Mouse (Mus musculus) urinary bladder, postnatal 36 days (tissue): ENCODE results near the gene Fxr2.
"Not testable (repeated sequence)": the region's sequence is repeated elsewhere in the genome, so short reads cannot be mapped to it uniquely, and the experiment has no call there.

ENCODE experiments used
- DNase-seq, 2 experiments: peaks; one replicate each; pipeline ENCODE4 v3.0.0; 2022; ENCODE audit warnings: low spot score in 2 of 2, mixed read lengths in 1 of 2

Fxr2 gene

DNA sequence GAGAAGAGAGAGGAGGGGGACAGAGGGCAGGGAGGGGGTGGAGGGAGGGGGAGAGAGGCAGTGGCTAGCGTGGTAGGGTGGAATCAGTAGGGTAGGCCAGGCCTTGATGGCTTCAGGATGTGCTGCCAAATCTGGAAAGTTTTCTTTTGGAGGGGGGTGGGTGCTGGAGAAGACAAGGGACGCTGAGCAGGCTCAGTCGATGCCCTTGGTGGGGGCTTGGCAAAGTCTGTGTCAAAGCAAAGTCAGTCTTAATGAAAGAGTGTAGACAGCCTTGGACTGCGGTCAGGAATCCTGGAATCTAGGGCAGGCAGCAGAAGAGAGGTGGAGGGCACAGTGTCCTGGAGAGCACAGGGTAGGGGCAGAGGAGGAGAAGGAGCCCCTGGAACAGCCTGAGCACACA, 21.9 kb upstream of the Fxr2 start:
- DNase-seq: no peak

DNA sequence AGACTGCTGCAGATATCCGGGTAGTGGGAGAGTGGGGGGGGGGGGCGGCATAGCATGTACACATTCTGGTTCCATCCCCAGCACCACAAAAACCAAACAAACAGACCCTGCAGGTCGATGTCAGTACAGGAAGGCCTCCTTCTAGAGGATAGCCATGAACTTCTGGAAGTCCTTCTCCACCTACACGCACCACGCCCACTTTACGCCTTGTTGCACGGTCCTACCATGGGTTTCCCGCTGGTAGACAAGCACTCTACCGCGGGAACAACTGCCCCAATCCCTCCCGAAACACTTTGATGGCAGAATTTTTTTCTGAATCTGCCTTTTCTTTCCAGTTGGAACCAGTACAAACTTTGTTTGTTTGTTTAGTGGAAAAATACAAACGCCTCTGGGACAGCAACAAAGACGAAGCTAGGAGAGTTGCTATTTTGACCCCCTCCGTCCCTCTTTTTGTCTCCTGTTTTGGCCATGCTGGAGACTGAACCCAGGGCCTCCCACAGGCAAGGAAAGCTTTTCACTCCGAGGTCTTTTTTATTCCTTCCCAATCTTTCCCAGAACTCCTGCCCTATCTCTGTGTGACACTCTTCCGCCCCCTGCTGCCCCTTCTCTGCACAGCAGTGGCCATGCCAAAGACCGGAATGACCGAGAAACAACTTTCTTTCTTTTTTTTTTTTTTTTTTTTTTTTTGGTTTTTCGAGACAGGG, 19.1 kb upstream of the Fxr2 start:
- peak; percentile 81 to 87 for DNase-seq

DNA sequence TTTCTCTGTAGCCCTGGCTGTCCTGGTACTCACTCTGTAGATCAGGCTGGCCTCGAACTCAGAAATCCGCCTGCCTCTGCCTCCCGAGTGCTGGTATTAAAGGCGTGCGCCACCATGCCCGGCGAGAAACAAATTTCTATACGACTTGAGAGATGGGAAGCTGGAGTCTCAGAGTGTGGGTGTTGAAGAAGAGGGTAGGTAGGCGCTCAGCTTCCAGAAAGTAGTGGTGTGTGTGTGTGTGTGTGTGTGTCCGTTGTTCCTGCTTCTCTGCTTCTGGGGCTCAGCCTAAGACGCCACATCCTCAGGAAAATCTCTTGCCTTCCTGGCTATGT, 18.6 kb upstream of the Fxr2 start:
- not testable (repeated sequence) for DNase-seq

DNA sequence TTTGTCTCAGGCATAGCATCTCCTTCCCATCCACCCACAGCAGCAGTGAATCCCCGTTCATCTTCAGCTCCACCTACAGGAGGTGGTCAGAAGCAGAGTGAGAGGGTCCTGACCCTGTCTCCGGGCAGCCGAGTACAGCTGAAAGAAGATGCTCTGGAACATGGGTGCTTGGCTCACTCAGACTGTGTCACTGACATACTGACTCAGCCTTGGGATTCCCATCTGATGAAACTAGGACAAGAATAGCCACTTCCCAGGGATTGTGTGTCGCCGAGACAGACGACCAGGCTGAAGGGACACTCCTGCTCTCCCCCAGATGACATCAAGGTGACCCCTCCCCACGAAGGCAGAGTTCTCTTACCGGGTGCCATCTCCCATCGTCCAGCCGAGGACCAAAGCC, 16.0 kb upstream of the Fxr2 start:
- no peak for DNase-seq

DNA sequence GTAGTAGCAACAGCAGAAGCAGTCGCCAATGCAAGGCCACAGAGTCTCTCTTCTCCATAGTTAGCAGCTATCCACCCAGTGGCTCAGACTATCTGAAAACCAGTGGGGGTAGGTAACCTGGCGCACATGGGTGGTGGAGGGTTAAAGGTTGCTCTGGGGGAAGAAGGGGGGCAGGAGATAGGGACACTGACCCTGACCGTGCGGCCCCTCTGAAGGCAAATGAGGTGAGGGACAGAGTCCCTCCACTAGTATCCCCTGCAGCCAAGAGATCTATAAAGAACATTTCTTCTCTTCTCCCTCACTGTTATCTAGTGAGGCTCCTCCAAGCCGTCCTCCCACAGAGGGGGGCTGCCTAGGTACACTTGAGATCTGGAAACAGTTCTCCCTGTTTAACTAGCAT, 15.0 kb upstream of the Fxr2 start, which contains the start of gene Shbg:
Gene Shbg (minus strand): TSS at position 101 of the 400 bp plus-strand sequence.
- no peak for DNase-seq

DNA sequence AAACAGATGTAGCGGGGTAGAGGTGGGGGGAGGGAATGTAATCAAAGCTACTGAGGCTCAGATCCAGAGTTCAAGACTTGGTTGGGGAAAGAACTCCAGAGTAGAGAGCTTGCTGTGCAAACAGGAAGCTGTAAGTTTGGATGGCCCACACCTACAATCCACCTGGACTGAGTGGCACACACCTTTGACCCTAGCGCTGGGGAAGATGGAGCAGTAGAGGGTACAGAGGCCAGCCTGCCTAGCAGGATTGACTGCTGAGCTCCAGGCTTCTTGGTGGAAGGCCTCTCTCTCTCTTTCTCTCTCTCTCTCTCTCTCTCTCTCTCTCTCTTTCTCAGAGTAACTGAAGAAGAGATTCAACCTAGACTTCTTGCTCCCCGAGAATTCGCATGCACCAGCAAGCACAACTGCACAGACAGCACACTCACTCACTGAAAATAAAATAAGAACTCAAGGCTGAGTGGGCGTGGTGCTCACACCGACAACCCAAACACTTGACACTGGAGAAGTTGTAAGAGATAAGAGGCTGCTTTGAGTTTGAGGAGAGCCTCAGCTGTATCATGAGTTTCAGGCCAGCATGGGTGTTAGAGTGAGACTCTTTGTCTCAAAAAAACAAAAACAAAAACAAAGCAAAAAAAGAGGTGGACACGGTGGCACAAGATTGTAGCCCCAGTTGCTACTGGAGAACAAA, 12.3 kb upstream of the Fxr2 start:
- no peak for DNase-seq

DNA sequence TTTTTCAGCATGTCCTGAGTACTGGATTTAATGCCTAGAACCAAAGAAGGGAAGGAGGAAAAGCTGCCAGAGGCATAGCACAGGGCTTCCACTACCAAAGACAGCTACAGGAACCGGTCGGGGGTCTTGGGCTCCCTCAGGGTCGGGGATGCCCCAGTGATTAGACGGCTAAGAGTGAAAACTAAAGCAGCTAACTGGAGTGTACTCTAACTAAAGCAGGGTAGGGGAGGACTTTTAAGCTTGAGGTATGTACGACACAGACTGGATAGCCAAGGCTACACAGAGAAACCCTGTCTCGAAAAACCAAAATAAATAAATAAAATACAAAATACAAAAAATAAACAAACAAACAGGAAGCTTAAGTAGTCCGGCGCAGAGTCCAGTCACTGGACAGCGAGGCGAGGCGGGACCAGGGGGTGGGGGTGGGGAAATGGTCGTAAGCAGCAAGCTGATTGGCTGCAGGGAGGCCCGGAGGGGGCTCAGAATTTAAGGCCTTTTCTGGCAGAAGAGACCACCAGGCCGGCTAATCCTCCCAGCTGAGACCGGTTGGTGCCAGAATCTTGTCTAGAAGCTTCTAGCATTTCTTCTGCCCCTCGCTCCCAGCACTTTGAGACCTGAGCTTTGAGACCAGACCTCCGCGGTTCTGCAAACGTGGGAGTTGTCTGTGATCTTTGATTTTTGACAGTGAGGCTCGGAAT, 11.1 kb upstream of the Fxr2 start, which contains the start of gene Sat2:
Gene Sat2 (plus strand): TSS at position 454 of the 698 bp plus-strand sequence.
- DNase-seq: peak; percentile 36 to 49

DNA sequence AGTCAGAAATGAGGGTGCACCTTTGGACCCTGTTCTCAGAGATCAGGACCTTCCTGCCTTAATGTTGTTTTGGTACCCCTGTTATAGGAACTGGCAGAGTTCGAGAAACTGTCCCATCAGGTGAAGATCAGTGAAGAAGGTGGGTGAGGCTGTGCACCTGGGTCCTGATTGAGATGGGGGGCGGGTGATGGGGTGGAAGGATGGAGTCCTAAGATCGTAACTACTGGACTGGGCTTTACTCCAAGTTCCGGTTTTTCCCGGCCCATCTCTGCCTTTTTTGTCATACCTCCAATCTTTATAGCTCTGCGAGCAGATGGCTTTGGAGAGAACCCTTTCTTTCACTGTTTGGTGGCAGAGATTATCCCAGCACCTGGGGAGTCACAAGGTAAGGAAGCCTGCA, 10.4 kb upstream of the Fxr2 start:
- DNase-seq: no peak

DNA sequence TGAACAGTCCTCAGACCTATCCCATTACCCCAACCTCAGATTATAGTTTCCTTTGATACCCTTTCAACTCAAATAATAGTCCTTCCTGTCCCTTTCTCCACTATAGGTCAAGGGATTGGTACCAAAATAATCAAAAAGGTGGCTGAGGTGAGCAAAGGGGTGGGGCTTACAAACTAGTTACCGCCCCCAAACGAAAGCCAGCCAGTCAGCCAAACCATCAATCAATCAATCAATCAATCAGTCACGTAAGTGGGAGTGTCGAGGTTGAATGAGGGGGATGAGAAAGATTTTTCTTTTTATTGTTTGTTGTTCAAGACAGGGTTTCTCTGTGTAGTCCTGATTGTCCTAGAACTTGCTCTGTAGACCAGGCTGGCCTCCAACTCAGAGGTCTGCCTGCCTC, 9.8 kb upstream of the Fxr2 start:
- no peak for DNase-seq

DNA sequence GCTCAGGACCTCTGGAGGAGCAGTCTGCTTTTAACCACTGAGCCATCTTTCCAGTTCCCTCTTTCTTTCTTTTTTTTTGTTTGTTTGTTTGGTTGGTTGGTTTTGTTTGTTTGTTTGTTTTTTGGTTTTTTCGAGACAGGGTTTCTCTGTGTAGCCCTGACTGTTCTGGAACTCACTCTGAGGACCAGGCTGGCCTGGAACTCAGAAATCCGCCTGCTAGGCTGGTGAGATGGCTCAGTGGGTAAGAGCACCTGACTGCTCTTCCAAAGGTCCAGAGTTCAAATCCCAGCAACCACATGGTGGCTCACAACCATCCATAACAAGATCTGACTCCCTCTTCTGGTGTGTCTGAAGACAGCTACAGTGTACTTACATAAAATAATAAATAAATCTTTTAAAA, 8.5 kb upstream of the Fxr2 start:
- not testable (repeated sequence) for DNase-seq

DNA sequence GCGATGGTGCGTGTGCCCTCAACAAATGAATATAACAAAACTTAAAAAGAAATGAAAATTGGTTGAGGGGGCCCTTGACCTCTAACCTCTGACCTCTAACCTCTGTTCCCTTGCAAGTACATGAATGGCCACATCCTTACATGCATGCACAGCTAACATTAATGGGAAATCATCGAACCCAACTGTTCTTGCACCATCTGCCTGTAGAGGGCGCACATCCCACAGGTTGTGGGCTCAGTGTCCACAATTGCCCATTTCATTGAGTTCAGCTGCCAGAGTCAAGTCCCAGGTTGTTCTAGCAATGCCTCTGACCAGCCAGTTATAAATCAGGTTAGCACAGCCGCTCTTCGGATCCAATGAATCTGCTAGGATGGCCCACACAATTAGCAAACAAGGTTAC, 4.5 kb upstream of the Fxr2 start:
- peak; percentile 52 to 73 for DNase-seq

DNA sequence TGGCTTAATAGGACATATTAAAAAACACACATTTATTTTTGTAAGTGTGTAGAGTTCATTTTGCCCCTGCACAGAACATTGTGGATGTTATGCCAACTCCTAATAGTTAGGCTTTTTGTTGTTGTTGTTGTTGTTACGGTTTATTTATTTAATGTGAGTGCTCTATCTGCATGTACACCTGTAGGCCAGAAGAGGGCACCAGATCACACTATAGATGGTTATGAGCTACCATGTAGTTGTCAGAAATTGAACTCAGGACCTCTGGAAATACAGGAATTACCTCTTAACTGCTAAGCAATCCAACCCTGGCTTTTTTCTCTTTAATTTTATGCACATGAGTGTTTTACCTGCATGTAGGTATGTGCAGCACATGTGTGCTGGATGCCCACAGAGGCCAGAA, 3.0 kb upstream of the Fxr2 start:
- no peak for DNase-seq

DNA sequence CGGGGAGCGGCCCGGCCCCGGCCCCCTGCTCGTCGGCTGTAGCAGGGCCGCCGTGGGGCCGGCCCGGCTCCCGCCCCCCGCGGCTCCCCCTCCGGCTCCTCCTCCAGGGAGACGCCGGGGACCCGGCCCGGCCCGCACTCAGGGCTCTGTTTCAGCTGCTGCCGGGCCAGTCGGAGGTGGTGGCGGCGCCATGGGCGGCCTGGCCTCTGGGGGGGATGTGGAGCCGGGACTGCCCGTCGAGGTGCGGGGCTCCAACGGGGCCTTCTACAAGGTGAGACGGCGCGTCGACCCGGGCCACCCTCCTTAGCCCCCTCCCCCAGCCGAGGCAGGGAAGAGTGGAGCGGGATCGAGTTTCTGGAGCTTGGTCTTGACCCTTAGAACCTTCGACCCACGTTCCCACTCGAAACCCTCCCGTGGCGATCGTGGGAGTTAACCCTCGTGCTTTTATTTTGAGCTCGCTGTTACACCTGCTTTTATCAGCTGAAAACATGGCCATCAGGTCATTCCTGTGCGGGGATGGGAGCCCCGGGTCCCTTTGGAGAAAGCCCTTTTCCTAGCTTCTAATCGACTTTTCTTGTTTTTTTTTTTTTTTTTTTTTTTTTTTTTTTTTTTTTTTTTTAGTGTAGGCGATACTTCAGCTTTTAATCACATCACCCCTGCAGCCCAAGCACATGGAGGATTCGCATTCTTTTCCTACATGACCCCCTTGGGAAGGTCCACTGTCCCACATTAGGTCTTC, 507 bp downstream of the Fxr2 start:
- DNase-seq: no peak

DNA sequence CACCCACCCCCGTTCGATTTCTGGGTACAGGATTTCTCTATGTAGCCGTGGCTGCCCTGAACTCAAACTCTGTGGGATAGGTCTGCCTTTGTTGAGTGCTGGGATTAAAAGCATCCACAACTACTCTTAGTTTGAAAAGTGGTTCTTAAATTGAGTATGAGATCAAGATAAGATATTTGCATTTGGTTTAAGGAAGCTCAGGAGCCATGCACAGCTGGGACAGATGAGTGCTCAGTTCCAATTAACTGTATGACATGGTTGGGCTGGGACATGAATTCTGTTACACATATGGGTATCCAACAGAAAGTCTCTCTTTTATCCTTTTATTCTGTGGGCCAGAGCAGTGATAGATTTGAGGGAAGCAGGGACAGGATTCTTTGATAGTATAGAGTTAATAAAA, 2.7 kb downstream of the Fxr2 start:
- DNase-seq: no peak

DNA sequence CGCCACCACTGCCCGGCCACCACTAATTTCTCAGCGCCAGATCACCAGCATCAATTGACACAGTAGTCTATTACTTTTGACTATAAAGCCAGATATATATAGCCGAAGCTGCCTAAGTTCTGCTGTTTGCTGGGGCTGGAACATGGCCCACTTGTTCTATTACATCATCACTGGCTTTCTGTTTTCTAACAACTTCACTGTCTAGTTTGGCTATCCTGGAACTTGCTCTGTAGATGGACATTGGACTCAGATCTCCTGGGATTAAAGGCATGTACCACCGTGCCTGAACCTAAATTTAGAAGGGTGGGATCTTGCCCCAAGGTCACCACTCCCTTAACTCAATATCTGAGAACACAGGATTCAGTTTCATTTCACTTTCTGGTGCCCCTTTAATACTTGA, 13.1 kb downstream of the Fxr2 start:
- no peak for DNase-seq

DNA sequence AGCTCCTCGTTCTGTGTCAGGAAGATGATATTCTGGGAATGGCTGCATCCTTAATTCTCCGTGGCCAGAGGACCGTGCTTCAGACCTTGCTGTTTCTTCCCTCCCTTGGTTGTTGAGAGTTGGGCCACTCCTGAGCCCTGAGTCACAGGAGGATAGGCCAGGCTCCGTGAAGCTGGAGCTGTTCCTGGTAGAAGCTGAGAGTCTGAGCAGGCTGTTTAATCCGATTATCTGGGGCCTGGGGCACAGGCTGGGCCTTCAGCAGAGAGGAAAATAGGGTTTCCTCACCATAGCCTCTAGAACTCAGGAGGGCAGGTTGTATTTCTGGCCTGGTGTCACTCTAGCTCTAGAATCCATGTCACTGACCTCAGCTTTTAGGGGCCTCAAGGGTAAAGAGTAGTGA, 20.6 kb downstream of the Fxr2 start:
- DNase-seq: no peak

DNA sequence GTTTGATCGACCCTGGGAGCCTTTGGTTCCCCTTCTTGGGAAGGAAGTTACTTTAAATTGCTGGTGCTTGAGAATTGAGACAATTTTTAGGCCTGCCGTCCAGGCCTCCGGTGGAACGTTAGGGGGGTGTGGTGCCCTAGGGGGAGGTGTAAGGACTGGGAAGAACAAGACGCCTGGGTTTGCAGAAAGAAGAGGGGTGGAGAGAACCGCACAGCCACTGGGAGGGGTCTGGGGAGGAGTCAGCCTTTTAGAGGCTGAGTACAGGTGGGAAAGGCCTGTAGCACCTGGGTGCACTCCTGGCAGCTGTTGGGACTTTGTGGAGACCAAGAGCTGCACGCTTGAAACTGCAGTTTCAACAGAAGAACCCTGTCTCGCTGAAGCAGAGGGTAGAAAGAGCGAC, 22.0 kb downstream of the Fxr2 start:
- DNase-seq: peak in 1 of 2 experiments; percentile 54

DNA sequence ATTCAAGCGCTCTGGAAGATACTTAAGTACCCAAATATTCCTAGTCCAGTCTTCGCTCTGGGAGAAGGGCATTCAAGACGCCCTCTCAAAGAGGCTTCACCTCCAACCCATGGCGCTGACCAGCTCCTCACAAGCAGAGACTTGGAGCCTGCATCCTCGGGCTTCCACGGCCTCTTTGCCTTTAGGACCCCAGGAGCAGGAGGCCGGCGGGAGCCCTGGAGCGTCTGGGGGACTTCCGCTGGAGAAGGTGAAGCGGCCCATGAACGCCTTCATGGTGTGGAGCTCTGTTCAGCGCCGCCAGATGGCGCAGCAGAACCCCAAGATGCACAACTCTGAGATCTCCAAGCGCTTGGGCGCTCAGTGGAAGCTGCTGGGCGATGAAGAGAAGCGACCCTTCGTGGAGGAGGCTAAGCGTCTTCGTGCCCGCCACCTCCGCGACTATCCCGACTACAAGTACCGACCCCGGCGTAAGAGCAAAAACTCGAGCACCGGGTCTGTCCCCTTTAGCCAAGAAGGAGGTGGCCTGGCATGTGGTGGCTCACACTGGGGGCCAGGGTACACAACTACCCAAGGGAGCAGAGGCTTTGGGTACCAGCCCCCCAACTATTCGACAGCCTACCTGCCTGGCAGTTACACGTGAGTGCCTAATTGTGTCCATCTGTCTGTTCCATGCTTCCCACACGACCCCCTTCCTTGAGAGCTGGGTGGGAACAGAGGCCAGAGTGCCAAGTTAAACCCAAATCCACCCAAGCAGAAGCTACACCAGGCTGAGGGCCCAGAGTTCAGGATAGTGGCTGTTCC, 22.7 kb downstream of the Fxr2 start, which contains the start of gene Sox15:
Gene Sox15 (plus strand): TSS at position 51 of the 801 bp plus-strand sequence.
- DNase-seq: peak; percentile 70 to 72

DNA sequence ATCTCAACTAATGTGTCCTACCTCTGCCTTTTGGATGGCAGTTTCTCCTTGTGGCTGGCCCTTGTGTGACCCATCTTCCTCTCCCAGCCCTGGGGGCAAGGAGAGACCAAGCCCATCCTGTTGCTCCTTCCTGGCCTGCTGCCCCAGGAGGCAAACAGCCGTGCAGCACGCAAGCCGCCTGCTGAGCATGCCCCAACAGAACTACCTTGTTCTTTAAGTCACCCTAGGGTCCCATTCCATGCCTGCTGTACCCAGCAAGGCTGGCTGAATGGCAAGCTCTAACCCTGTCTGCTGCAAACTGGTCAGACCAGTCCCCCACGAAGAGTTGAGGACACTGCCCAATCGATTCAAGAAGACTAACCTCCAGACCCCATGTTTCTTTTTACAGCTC, 23.3 kb downstream of the Fxr2 start:
- DNase-seq: peak; percentile 56 to 67

DNA sequence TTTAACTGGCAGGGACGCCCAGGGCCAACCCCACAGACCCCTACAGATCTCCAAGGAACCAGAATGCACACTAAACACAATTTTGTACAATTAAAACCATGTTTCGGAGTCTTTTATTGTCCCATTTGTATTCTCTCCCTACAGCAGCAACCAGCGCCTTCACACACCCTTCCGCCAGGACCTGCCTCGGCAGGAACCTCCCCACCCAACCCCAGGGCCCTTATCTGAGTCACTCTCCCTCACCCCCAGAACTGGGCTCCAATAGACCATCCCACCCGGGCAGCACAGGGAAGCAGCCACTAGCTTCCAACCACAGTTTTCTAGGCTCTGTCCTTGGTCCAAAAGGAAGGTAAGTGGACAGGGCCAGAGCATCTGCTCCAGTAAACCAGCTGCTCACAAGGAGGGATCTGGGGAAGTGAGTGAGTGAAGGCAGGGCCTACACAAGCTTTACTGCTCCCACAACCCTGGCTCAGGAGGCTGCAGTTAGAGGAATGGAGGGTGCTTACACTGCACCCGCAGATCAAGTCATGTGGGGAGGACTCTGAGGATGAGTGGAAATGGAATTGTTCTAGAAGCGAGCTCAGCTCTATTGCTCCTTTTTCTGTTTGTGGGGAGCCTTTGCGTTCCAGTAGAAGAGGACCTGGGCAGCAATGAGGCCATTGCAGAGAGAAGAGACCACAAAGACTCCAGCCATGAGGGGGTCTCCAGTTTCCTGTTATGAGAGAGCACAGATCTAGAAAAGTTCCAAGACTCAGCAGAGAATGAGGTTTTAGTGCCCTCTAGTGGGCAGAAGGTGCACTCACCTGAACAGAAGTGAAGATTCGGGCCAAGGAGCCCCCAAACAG, 24.0 kb downstream of the Fxr2 start:
- peak in 1 of 2 experiments; percentile 62 for DNase-seq
